Mouse (Mus musculus): ENCODE data around the gene Cdk5. TPM values are rescaled to one million over a fixed set of nuclear protein-coding genes. Genes with fewer than 3 reads are reported as not detected.
A peak's percentile ranks its signal among the peaks of the same experiment; 100 is the strongest.

Gene Cdk5
- polyA plus RNA-seq, 1 experiment from 2014 or later, result 127 TPM

- Histone ChIP-seq H3K9me3 (ENCODE audit: control insufficient read depth, low read length) (no peaks in the 10 kb centered on the region), H3K27me3 (replicated peaks; ENCODE audit: control insufficient read depth, insufficient read depth, low read length) (peaks cover 34% of the 10 kb centered on the region), H3K9ac (replicated peaks; ENCODE audit: low read depth, low read length) (no peak overlapping the region), H3K27ac (ENCODE audit: low read length) (no peak overlapping the region), H3K4me3 (replicated peaks; ENCODE audit: low read length) (no peak overlapping the region), H3K4me1 (replicated peaks; ENCODE audit: control insufficient read depth, insufficient read depth, low read length) (peaks cover 33% of the 10 kb centered on the region), H3K36me3 (ENCODE audit: control insufficient read depth, insufficient read depth) (no peaks in the 10 kb centered on the region), H3K4me2 (ENCODE audit: low read length) (no peak overlapping the region)
- 89% methylated on average over 5 of the region's 5 CpGs for WGBS
- no peak for ATAC-seq
These were observed 38.0 kb downstream of the Cdk5 start for GRCm38 (mm10) chr5:24385374-24385773.

- no peak overlapping the region for H3K9ac ChIP-seq (replicated peaks; ENCODE audit: low read depth, low read length)
- H3K36me3 ChIP-seq (ENCODE audit: control insufficient read depth, insufficient read depth), result no peaks in the 10 kb centered on the region
- H3K4me3 ChIP-seq (replicated peaks; ENCODE audit: low read length), result no peak overlapping the region
- H3K9me3 ChIP-seq (ENCODE audit: control insufficient read depth, low read length), result no peaks in the 10 kb centered on the region
- peaks cover 33% of the 10 kb centered on the region for H3K4me1 ChIP-seq (replicated peaks; ENCODE audit: control insufficient read depth, insufficient read depth, low read length)
- peaks cover 34% of the 10 kb centered on the region for H3K27me3 ChIP-seq (replicated peaks; ENCODE audit: control insufficient read depth, insufficient read depth, low read length)
- WGBS, result 61% methylated on average over 6 of the region's 6 CpGs
- H3K4me2 ChIP-seq (ENCODE audit: low read length), result no peak overlapping the region; the same call in 1 of the 2 replicates
- no peak for ATAC-seq
- H3K27ac ChIP-seq (ENCODE audit: low read length), result no peak overlapping the region
These were observed 38.9 kb downstream of the Cdk5 start for GRCm38 (mm10) chr5:24384407-24384806.

- H3K36me3 ChIP-seq (ENCODE audit: control insufficient read depth, insufficient read depth), result no peaks in the 10 kb centered on the region
These were observed 40.1 kb downstream of the Cdk5 start for GRCm38 (mm10) chr5:24383026-24383859.

GRCm38 (mm10) chr5:24381988-24382387 is 41.3 kb downstream of the Cdk5 start:
- no peak overlapping the region for H3K4me3 ChIP-seq (replicated peaks; ENCODE audit: low read length)
- no peak overlapping the region for H3K4me2 ChIP-seq (ENCODE audit: low read length)
- H3K27me3 ChIP-seq (replicated peaks; ENCODE audit: control insufficient read depth, insufficient read depth, low read length), result peaks cover 15% of the 10 kb centered on the region
- H3K9me3 ChIP-seq (ENCODE audit: control insufficient read depth, low read length), result no peaks in the 10 kb centered on the region
- H3K9ac ChIP-seq (replicated peaks; ENCODE audit: low read depth, low read length), result no peak overlapping the region
- no peaks in the 10 kb centered on the region for H3K36me3 ChIP-seq (ENCODE audit: control insufficient read depth, insufficient read depth)
- no peak overlapping the region for H3K27ac ChIP-seq (ENCODE audit: low read length)
- no peak for ATAC-seq
- peaks cover 19% of the 10 kb centered on the region for H3K4me1 ChIP-seq (replicated peaks; ENCODE audit: control insufficient read depth, insufficient read depth, low read length)
- 52% methylated on average over 2 of the region's 2 CpGs for WGBS

More at GRCm38 (mm10) chr5:24383026-24383859, 40.1 kb downstream of the Cdk5 start:
- peak; percentile 80 for ATAC-seq
- H3K9me3 ChIP-seq (ENCODE audit: control insufficient read depth, low read length), result no peaks in the 10 kb centered on the region
- peak overlapping the region; percentile 79 for H3K4me2 ChIP-seq (ENCODE audit: low read length)
- peak overlapping the region; percentile 66 for H3K4me3 ChIP-seq (replicated peaks; ENCODE audit: low read length)
- H3K27me3 ChIP-seq (replicated peaks; ENCODE audit: control insufficient read depth, insufficient read depth, low read length), result peaks cover 25% of the 10 kb centered on the region
- under 1% methylated on average over 34 of the region's 34 CpGs for WGBS
- peak overlapping the region; percentile 53 for H3K27ac ChIP-seq (ENCODE audit: low read length)
- peak overlapping the region; percentile 75 for H3K9ac ChIP-seq (replicated peaks; ENCODE audit: low read depth, low read length)
- peaks cover 31% of the 10 kb centered on the region for H3K4me1 ChIP-seq (replicated peaks; ENCODE audit: control insufficient read depth, insufficient read depth, low read length)

GRCm38 (mm10) chr5:24381486-24381885 is 41.8 kb downstream of the Cdk5 start:
- ATAC-seq, result no peak
- H3K4me1 ChIP-seq (replicated peaks; ENCODE audit: control insufficient read depth, insufficient read depth, low read length), result peaks cover 17% of the 10 kb centered on the region
- WGBS, result 87% methylated on average over 6 of the region's 6 CpGs

GRCm38 (mm10) chr5:24380499-24380898 is 42.8 kb downstream of the Cdk5 start:
- WGBS, result 92% methylated on average over 4 of the region's 4 CpGs
- H3K4me1 ChIP-seq (replicated peaks; ENCODE audit: control insufficient read depth, insufficient read depth, low read length), result peaks cover 17% of the 10 kb centered on the region
- H3K27me3 ChIP-seq (replicated peaks; ENCODE audit: control insufficient read depth, insufficient read depth, low read length), result peaks cover 3% of the 10 kb centered on the region
- no peak overlapping the region for H3K4me3 ChIP-seq (replicated peaks; ENCODE audit: low read length)
- no peaks in the 10 kb centered on the region for H3K36me3 ChIP-seq (ENCODE audit: control insufficient read depth, insufficient read depth)
- ATAC-seq, result no peak
- H3K9ac ChIP-seq (replicated peaks; ENCODE audit: low read depth, low read length), result no peak overlapping the region
- H3K27ac ChIP-seq (ENCODE audit: low read length), result no peak overlapping the region
- no peak overlapping the region for H3K4me2 ChIP-seq (ENCODE audit: low read length)
- no peaks in the 10 kb centered on the region for H3K9me3 ChIP-seq (ENCODE audit: control insufficient read depth, low read length)

More at GRCm38 (mm10) chr5:24381486-24381885, 41.8 kb downstream of the Cdk5 start:
- H3K4me3 ChIP-seq (replicated peaks; ENCODE audit: low read length), result no peak overlapping the region
- H3K27ac ChIP-seq (ENCODE audit: low read length), result no peak overlapping the region
- no peaks in the 10 kb centered on the region for H3K36me3 ChIP-seq (ENCODE audit: control insufficient read depth, insufficient read depth)
- peaks cover 10% of the 10 kb centered on the region for H3K27me3 ChIP-seq (replicated peaks; ENCODE audit: control insufficient read depth, insufficient read depth, low read length)
- no peak overlapping the region for H3K9ac ChIP-seq (replicated peaks; ENCODE audit: low read depth, low read length)
- no peaks in the 10 kb centered on the region for H3K9me3 ChIP-seq (ENCODE audit: control insufficient read depth, low read length)
- H3K4me2 ChIP-seq (ENCODE audit: low read length), result no peak overlapping the region

GRCm38 (mm10) chr5:24379501-24379900 is 43.8 kb downstream of the Cdk5 start:
- Histone ChIP-seq H3K9me3 (ENCODE audit: control insufficient read depth, low read length) (no peaks in the 10 kb centered on the region), H3K4me1 (replicated peaks; ENCODE audit: control insufficient read depth, insufficient read depth, low read length) (peaks cover 20% of the 10 kb centered on the region), H3K4me2 (ENCODE audit: low read length) (no peak overlapping the region), H3K9ac (replicated peaks; ENCODE audit: low read depth, low read length) (no peak overlapping the region), H3K36me3 (ENCODE audit: control insufficient read depth, insufficient read depth) (no peaks in the 10 kb centered on the region), H3K27me3 (replicated peaks; ENCODE audit: control insufficient read depth, insufficient read depth, low read length) (no peaks in the 10 kb centered on the region), H3K27ac (ENCODE audit: low read length) (no peak overlapping the region), H3K4me3 (replicated peaks; ENCODE audit: low read length) (no peak overlapping the region)
- 78% methylated on average over 4 of the region's 4 CpGs for WGBS
- no peak for ATAC-seq

GRCm38 (mm10) chr5:24378700-24379099 is 44.6 kb downstream of the Cdk5 start:
- Histone ChIP-seq H3K4me1 (replicated peaks; ENCODE audit: control insufficient read depth, insufficient read depth, low read length) (peaks cover 18% of the 10 kb centered on the region), H3K27ac (ENCODE audit: low read length) (no peak overlapping the region), H3K4me2 (ENCODE audit: low read length) (no peak overlapping the region), H3K9me3 (ENCODE audit: control insufficient read depth, low read length) (no peaks in the 10 kb centered on the region), H3K9ac (replicated peaks; ENCODE audit: low read depth, low read length) (no peak overlapping the region), H3K36me3 (ENCODE audit: control insufficient read depth, insufficient read depth) (no peaks in the 10 kb centered on the region), H3K27me3 (replicated peaks; ENCODE audit: control insufficient read depth, insufficient read depth, low read length) (no peaks in the 10 kb centered on the region), H3K4me3 (replicated peaks; ENCODE audit: low read length) (no peak overlapping the region)
- no peak for ATAC-seq
- WGBS, result 68% methylated on average over 2 of the region's 2 CpGs

- Histone ChIP-seq H3K4me2 (ENCODE audit: low read length) (no peak overlapping the region), H3K9me3 (ENCODE audit: control insufficient read depth, low read length) (no peaks in the 10 kb centered on the region), H3K4me1 (replicated peaks; ENCODE audit: control insufficient read depth, insufficient read depth, low read length) (peaks cover 11% of the 10 kb centered on the region), H3K36me3 (ENCODE audit: control insufficient read depth, insufficient read depth) (no peaks in the 10 kb centered on the region), H3K9ac (replicated peaks; ENCODE audit: low read depth, low read length) (no peak overlapping the region), H3K4me3 (replicated peaks; ENCODE audit: low read length) (no peak overlapping the region), H3K27me3 (replicated peaks; ENCODE audit: control insufficient read depth, insufficient read depth, low read length) (no peaks in the 10 kb centered on the region), H3K27ac (ENCODE audit: low read length) (no peak overlapping the region)
- 0 out of 2 replicates have a peak, but pooled peaks have one; percentile 24 for ATAC-seq
- 54% methylated on average over 7 of the region's 7 CpGs for WGBS
These were observed 48.5 kb downstream of the Cdk5 start for GRCm38 (mm10) chr5:24374666-24375328.
